Mouse (Mus musculus): ENCODE measurements at regions not wholly inside any gene's neighbourhood (a gene's known extent, or its start where the extent isn't known, plus 50 kb on each side); places are given as distances from the start of the nearest gene placed in this dataset.
A peak's percentile ranks its signal among the peaks of the same experiment; 100 is the strongest.

DNA sequence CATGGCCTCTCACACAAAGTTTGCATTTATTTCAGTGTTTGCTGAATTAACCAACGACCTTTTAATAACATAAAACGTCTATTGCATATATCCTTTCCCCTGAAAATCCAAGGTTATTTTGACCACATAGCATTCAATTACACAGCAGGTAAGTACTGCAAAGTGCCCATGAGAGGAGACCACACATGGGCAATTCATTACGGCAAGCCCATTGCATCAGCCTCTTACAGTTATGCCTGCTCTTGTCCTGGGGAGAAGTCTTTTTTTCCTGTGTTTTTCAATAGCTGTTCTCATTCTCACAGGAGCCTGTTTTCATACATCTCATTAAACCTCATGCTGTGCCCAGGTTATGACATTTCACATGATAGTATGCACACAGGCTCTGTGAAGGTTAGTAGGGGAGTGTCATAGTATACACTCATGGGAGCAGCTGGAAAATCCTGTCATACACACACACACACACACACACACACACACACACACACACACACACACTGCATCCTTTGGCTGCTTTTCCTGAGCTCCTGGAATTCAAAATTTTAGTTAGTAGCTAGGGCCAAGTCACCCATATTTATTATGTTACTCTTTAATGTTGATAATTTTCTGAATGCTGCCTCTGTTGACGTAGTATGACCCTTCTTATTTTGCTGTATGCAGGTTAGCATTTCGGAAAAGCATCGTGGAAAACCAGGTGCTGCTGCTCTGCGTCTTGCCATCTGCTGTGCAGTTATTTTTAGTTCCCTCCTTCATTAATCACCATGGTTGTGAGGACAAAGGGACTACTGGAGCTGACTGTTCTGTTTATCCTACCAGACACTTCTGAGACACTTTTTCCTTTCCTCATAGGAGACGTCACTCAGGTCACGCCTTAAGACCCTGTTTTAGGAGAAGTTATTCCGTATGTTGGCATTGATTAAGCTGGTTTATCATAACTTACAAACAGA, 483.6 kb downstream of the Bckdhb start:
- DNase-seq (ENCODE audit: low read depth, low spot score) = peak; percentile 84

All from brain, adult 2 months (tissue).